Mouse (Mus musculus) embryonic facial prominence, embryonic 10.5 days (tissue): ENCODE measurements at regions not wholly inside any gene's neighbourhood (a gene's known extent, or its start where the extent isn't known, plus 50 kb on each side); places are given as distances from the start of the nearest gene placed in this dataset.

ENCODE experiments used
- DNase-seq: peaks from one replicate; pipeline ENCODE4 v3.0.0-alpha.2; 2017; ENCODE audit warnings: low spot score
- H3K27ac ChIP-seq: fragments of 300-500 bp; sonication (generic); replicated peaks from 2 replicates; pipeline ENCODE4 v1.5.1; 2016; ENCODE audit warnings: mild to moderate bottlenecking
- H3K27me3 ChIP-seq: fragments of 300-500 bp; sonication (generic); replicated peaks from 2 replicates; pipeline ENCODE4 v1.6.1; 2016; ENCODE audit warnings: low read depth, mild to moderate bottlenecking; ENCODE audit not compliant: poor library complexity, severe bottlenecking
- H3K36me3 ChIP-seq: fragments of 300-500 bp; sonication (generic); replicated peaks from 2 replicates; pipeline ENCODE4 v1.6.1; 2016; ENCODE audit warnings: mild to moderate bottlenecking, moderate library complexity
- H3K4me1 ChIP-seq: fragments of 300-500 bp; sonication (generic); 2 replicates; pipeline ENCODE4 v1.6.1; 2016
- H3K4me3 ChIP-seq: fragments of 300-500 bp; sonication (generic); 2 replicates; pipeline ENCODE4 v1.5.1; 2016; ENCODE audit warnings: mild to moderate bottlenecking, moderate library complexity
- H3K9me3 ChIP-seq: fragments of 300-500 bp; sonication (generic); 2 replicates; pipeline ENCODE4 v1.6.1; 2016; ENCODE audit warnings: mild to moderate bottlenecking
- WGBS: fragments of 180-500 bp; shearing (Covaris S2); methylation state at CpG from one replicate; pipeline ENCODE4 v1.1.7; 2016; 5-methylcytosine and 5-hydroxymethylcytosine counted together

GRCm38 (mm10) chr12:45833871-45834270, 759.4 kb upstream of the Stxbp6 start:
- H3K27ac ChIP-seq: no peak overlapping the region
- H3K4me1 ChIP-seq: peaks cover 15% of the 10 kb centered on the region
- H3K4me3 ChIP-seq: no peak overlapping the region
- no peak for DNase-seq
- H3K27me3 ChIP-seq: no peaks in the 10 kb centered on the region
- no peaks in the 10 kb centered on the region for H3K9me3 ChIP-seq
- no peaks in the 10 kb centered on the region for H3K36me3 ChIP-seq
- 84% methylated on average over 1 of the region's 1 CpGs for WGBS

- H3K27me3 ChIP-seq: no peaks in the 10 kb centered on the region
- peaks cover 15% of the 10 kb centered on the region for H3K4me1 ChIP-seq
- 10% methylated on average over 4 of the region's 4 CpGs for WGBS
- no peak overlapping the region for H3K4me3 ChIP-seq
- no peak overlapping the region for H3K27ac ChIP-seq
- no peak for DNase-seq
- H3K9me3 ChIP-seq: no peaks in the 10 kb centered on the region
- no peaks in the 10 kb centered on the region for H3K36me3 ChIP-seq
Observed at GRCm38 (mm10) chr12:45833414-45833762, 758.9 kb upstream of the Stxbp6 start.

GRCm38 (mm10) chr12:45832671-45833413, 758.3 kb upstream of the Stxbp6 start:
- 42% methylated on average over 9 of the region's 9 CpGs for WGBS
- Histone ChIP-seq H3K4me3 (no peak overlapping the region), H3K36me3 (no peaks in the 10 kb centered on the region), H3K27me3 (no peaks in the 10 kb centered on the region), H3K4me1 (peaks cover 15% of the 10 kb centered on the region), H3K27ac (no peak overlapping the region), H3K9me3 (no peaks in the 10 kb centered on the region)
- peak; percentile 9 for DNase-seq

- Histone ChIP-seq H3K9me3 (no peaks in the 10 kb centered on the region), H3K4me3 (no peak overlapping the region), H3K4me1 (no peaks in the 10 kb centered on the region), H3K27ac (no peak overlapping the region), H3K36me3 (no peaks in the 10 kb centered on the region), H3K27me3 (no peaks in the 10 kb centered on the region)
- DNase-seq: no peak
Observed at GRCm38 (mm10) chr12:45824861-45825260, 750.4 kb upstream of the Stxbp6 start.
